Mouse (Mus musculus) small intestine, adult 2 months (tissue): Measurements from ENCODE around the gene Stk38. TPM values are rescaled to one million over a fixed set of nuclear protein-coding genes. Genes with fewer than 3 reads are reported as not detected.
A peak's percentile ranks its signal among the peaks of the same experiment; 100 is the strongest.

ENCODE experiments used
- H3K27ac ChIP-seq: fragments of 200-500 bp; 2 replicates; pipeline ENCODE4 v1.5.1; 2012; ENCODE audit warnings: low read depth, low read length, control low read depth, inconsistent platforms; ENCODE audit not compliant: insufficient read depth
- H3K27me3 ChIP-seq: fragments of 200-500 bp; 2 replicates; pipeline ENCODE4 v1.6.1; 2012; ENCODE audit warnings: mild to moderate bottlenecking, moderate library complexity, low read length, inconsistent platforms; ENCODE audit not compliant: control insufficient read depth, insufficient read depth
- H3K36me3 ChIP-seq: fragments of 200-500 bp; 2 replicates; pipeline ENCODE4 v1.6.1; 2012; ENCODE audit warnings: mild to moderate bottlenecking, low read length, control low read depth, inconsistent platforms; ENCODE audit not compliant: control insufficient read depth, insufficient read depth
- H3K4me1 ChIP-seq: fragments of 200-500 bp; 2 replicates; pipeline ENCODE4 v1.6.1; 2012; ENCODE audit warnings: low read length, inconsistent platforms, mixed read lengths; ENCODE audit not compliant: control insufficient read depth, insufficient read depth, insufficient read length
- H3K4me3 ChIP-seq: fragments of 200-500 bp; 2 replicates; pipeline ENCODE4 v1.5.1; 2012; ENCODE audit warnings: low read depth, mild to moderate bottlenecking, control low read depth, inconsistent platforms, low read length, moderate library complexity
- CTCF ChIP-seq: fragments of 200-500 bp; IDR thresholded peaks from 2 replicates; pipeline ENCODE4 v1.5.1; 2012; ENCODE audit warnings: low read depth, mild to moderate bottlenecking, control low read depth, inconsistent platforms, low read length, moderate library complexity, mixed read lengths; ENCODE audit not compliant: insufficient replicate concordance, insufficient read length; ENCODE audit errors: extremely low read depth
- POLR2A ChIP-seq: fragments of 200-500 bp; IDR thresholded peaks from 2 replicates; pipeline ENCODE4 v1.6.1; 2012; ENCODE audit warnings: low read depth, mild to moderate bottlenecking, control low read depth, inconsistent platforms, low read length, moderate library complexity
- WGBS: fragments of 180-500 bp; shearing (Covaris S2); methylation state at CpG from one replicate; pipeline ENCODE4 v1.1.7; 2018; 5-methylcytosine and 5-hydroxymethylcytosine counted together
- polyA plus RNA-seq: library from polyadenylated mRNA; depleted of rRNA; stranded (reverse); fragments of >200 nt; gene quantifications from 2 replicates; pipeline ENCODE4 v1.2.3, GENCODE M21; 2012; rRNA removed

The Stk38 gene
- polyA plus RNA-seq, 1 experiment = 105 TPM

- H3K4me1 ChIP-seq = peaks cover 15% of the 10 kb centered on the region; the same call in 1 of the 2 replicates
- H3K36me3 ChIP-seq = no peaks in the 10 kb centered on the region
- peak overlapping the region; percentile 20; the same call in 1 of the 2 replicates for H3K27ac ChIP-seq
- TF ChIP-seq POLR2A (no peak), CTCF (no peak)
- peak overlapping the region; percentile 11; the same call in 1 of the 2 replicates for H3K4me3 ChIP-seq
- 26% methylated on average over 8 of the region's 8 CpGs for WGBS
- H3K27me3 ChIP-seq = no peaks in the 10 kb centered on the region
Observed at GRCm38 (mm10) chr17:28921086-28921485, 86.7 kb downstream of the Stk38 start.

Other genes starting within 250 kb of the Stk38 start
- 108 and 266 TPM in 2 replicates for gene Mapk13, start 238.7 kb downstream of the Stk38 start, polyA plus RNA-seq
- gene Brpf3, start 206.9 kb downstream of the Stk38 start, polyA plus RNA-seq = 39.3 and 109 TPM in 2 replicates
- 0.46 and 0.77 TPM in 2 replicates for gene Pnpla1, start 149.6 kb downstream of the Stk38 start, polyA plus RNA-seq
- gene 4930539E08Rik, start 92.7 kb downstream of the Stk38 start, polyA plus RNA-seq = 26.9 and 94.4 TPM in 2 replicates
- gene Pxt1, start 64.2 kb downstream of the Stk38 start, polyA plus RNA-seq = 0.22 TPM in 1 of 2 replicates, not detected in the other
- gene Kctd20, start 56.0 kb downstream of the Stk38 start, polyA plus RNA-seq = 12.7 and 36.3 TPM in 2 replicates
- 35.9 and 69.4 TPM in 2 replicates for gene Srsf3, start 24.6 kb upstream of the Stk38 start, polyA plus RNA-seq
- gene Cdkn1a, start 83.0 kb upstream of the Stk38 start, polyA plus RNA-seq = 85.1 and 293 TPM in 2 replicates
- gene Rab44, start 106.2 kb upstream of the Stk38 start, polyA plus RNA-seq = 0.37 and 2.5 TPM in 2 replicates
- gene Cpne5, start 230.2 kb upstream of the Stk38 start, polyA plus RNA-seq = 0.71 and 2.3 TPM in 2 replicates